Mouse (Mus musculus): ENCODE results near the gene Thsd4.
"Not testable (repeated sequence)": the region's sequence is repeated elsewhere in the genome, so short reads cannot be mapped to it uniquely, and the experiment has no call there.

DNA sequence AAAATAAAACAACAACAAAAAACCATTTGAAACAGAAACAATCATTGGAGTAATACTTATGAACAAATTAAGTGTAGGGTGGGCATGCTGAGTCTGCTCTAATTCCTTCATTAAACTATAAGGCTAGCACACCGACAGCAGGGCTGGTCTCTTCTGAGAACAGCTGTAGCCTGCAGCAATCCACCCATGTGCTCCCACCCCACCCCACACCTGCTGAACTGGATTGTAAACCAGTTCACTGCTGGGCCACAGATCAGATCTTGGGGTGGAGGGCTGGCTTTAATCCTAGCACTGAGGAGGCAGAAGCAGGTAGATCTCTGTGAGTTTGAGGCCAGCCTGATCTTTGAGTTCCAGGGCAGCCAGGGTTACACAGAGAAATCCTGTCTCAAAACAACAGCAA, 563.7 kb downstream of the Thsd4 start:
- not testable (repeated sequence) for TF ChIP-seq FLI1 (IDR thresholded peaks at IDR 0.05; ENCODE audit: low read length); GATA1 (IDR thresholded peaks at IDR 0.05; ENCODE audit: borderline replicate concordance, low read length)
